Mouse (Mus musculus): ENCODE results near the gene Morf4l1. TPM values are rescaled to one million over a fixed set of nuclear protein-coding genes. Genes with fewer than 3 reads are reported as not detected.
A peak's percentile ranks its signal among the peaks of the same experiment; 100 is the strongest.
"Not testable (repeated sequence)": the region's sequence is repeated elsewhere in the genome, so short reads cannot be mapped to it uniquely, and the experiment has no call there.

The Morf4l1 gene
- total RNA-seq, 2 experiments from 2014 or later = 217 to 288 TPM

DNA sequence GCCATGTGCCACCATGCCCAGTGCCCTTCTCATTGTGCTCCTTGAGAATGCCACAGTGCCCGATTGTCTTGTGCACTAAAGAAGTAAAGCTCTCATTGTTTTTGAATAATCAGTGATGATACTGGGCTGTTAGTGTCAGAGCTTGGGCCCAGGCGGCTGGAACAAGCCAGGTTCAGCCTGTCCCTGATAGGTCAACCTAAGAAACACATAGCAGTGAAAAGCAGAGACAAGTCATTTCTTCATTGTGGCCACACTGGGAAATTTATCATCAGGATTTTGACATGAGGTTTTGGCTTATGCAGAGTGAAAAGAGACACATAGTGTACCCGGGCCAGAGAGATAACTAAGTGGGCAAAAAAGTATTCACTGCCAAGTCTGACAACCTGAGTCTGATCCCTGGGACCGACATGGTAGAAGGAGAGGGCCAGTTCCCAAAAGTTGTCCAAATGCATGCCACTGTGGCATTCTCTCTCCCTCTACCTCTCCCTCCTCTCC, 7.7 kb upstream of the Morf4l1 start:
- no peak for ATAC-seq (replicated peaks; ENCODE audit: low FRiP score, low TSS enrichment, poor library complexity, severe bottlenecking)

DNA sequence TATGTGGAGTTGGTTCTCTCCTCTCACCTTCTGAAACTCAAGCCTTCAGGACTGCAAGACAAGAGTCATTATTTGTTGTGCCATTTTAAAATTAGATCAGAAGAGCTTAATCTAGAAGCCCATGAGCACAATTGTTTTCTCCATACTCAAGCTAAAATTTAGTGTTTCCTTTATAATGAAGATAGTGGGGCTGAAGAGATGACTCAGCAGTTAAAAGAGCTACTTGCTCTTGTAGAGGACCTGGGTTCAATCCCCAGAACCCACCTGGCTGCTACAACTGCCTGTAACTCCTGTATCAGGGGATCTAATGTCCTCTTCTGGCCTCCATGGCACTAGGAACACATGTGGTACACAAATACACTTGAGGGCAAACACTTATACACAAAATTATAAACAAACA, 2.7 kb upstream of the Morf4l1 start:
- ATAC-seq (replicated peaks; ENCODE audit: low FRiP score, low TSS enrichment, poor library complexity, severe bottlenecking) = no peak

DNA sequence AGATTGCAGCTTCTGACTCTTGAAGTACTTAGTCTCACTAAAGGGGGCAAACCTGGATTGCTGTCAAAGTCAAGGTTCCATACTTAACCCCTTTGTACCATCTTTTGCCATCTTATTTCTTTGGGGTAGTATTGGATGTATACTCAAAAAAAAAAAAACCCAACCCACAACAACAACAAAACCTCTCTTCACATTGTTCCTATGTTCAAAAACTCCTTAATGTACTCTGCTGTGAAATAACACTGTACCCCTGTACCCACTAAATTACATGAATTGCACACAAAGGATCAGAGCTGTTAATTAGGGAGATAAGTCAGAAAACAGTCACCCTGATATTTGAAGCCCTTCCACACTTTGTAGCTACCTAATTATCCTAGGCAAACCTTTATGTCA, 730 bp upstream of the Morf4l1 start:
- no peak for ATAC-seq (replicated peaks; ENCODE audit: low FRiP score, low TSS enrichment, poor library complexity, severe bottlenecking)

DNA sequence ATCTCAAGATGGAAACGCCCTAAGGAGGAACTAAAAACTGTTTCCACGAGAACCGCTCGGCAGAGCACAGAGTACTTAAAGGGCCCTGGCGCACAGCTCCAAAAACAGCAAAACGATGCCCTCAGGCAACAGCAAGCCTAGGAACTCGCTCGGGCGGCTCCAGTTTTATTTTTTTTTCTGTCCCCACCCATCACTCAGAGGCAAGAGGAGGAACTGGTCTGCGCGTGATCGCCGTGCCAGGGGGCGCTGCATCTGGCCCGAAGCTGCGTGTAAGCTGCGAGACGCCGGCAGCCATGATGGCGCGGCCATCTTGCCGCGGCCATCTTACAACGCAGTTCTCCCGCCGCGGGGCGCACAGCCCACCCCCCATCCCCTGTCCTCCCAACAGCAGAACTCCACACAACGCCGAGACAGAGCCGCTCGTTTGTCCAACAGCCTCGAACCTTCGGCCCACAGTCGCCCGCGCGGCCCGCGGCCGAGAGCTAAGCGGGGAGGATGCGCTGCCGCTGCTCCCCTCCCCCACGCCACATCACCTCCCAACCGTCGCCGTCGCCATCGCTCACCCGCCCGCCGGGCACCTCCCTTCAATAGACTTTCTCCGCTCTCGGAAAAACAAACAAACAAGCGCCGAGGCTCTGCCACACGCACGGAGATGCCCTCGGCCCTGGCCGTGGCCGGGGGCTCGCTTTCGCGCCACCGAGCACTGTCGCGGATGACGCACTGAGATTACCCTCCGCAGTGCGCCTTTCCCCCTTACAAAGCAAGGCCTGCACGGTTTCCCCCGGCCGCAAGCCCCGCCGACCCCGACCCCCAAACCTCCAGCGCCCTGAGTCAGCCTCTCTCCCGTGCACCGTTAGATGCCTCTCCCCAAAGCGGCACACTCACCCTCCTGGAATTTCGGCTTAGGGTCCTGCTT, 665 bp downstream of the Morf4l1 start:
- ATAC-seq (replicated peaks; ENCODE audit: low FRiP score, low TSS enrichment, poor library complexity, severe bottlenecking) = peak; percentile 78

DNA sequence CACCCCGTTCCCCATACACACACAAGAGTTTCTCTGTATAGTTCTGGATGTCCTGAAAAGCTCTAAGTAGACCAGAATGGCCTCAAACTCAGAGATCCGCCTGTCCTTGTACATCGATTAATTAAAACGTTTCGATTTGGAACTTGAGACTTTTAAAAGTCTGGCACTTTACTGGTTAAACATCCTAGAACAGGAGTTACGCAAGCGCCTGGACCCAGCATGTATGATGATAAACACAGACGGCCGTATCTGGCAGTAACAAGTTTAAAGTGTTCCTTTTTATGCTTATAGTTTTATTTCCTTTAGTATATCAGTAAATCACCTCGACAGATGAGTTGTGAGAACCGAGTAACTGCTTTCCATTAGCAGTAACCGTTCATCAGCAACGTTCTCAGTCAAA, 1.4 kb downstream of the Morf4l1 start:
- no peak for ATAC-seq (replicated peaks; ENCODE audit: low FRiP score, low TSS enrichment, poor library complexity, severe bottlenecking)

DNA sequence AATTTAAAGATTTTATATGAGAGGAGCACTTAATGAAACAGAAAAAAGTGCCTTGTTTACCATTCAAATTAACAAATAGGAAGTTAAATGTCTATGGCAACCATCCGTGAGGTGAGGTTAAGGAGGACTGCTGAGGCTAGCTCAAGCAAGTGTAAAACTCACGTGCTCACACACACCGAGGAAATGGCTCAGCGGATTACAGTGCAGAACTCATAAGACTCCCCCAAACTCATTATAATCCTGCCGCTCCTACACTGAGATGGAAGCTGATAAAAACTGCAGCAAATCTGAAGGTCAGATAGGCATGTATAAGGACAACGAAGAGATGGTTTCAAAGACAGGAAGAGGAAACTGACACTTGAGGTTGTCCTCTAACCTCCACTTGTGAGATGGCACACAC, 5.2 kb downstream of the Morf4l1 start:
- no peak for ATAC-seq (replicated peaks; ENCODE audit: low FRiP score, low TSS enrichment, poor library complexity, severe bottlenecking)

DNA sequence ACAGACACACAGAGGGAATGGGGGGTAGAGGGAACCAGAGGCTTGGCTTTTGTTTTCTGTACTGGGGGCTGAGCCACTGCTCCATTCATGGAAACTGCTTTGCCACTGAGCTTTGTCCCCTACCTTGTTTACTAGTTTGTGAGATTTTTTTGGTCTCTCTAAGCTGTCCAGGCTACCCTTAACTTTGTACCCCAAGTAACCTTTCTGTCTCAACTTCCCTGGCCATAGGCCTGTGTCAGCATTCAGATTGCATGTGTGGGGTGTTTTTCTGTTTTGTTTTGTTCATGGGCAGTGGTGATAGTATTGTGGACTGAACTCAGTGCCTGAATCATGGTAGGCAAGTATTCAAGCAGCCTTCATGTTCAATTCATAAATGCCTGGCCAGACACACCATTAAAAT, 6.3 kb downstream of the Morf4l1 start:
- no peak for ATAC-seq (replicated peaks; ENCODE audit: low FRiP score, low TSS enrichment, poor library complexity, severe bottlenecking)

DNA sequence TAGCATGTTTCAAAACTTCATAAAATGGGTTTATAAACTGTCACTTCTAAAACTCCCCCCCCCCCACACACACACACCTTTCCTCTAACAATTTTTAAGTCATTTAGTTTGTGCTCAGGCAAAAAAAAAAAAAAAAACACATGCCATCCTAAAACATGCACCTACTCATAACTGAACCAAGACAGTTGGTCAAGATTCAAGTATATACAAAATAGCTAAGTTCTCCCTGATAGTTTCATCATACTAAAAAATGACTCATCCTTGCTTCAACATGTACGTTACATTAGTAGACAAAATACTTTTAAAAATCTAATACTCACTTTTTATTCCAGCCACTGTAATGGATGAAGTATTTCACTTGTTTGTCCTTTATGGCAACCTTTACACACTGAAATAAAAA, 7.7 kb downstream of the Morf4l1 start:
- ATAC-seq (replicated peaks; ENCODE audit: low FRiP score, low TSS enrichment, poor library complexity, severe bottlenecking) = no peak

DNA sequence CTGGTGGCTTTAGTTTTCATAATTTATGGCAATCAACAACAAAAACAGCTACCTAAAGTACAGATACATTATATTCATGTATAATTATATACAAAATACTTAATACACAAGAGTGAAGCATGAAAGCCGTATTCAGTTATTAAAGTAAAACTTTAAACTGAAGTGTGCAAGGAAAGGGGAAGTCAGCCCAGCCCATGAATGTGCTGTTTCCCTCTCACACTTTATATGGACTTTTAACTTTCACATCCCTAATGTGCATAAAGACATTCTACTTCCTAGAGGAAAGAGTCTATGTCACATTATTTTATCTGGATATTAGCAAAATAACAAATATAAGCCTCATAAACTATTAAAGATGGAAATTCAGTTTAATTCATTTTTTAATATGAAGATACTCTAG, 9.1 kb downstream of the Morf4l1 start:
- ATAC-seq (replicated peaks; ENCODE audit: low FRiP score, low TSS enrichment, poor library complexity, severe bottlenecking) = no peak

DNA sequence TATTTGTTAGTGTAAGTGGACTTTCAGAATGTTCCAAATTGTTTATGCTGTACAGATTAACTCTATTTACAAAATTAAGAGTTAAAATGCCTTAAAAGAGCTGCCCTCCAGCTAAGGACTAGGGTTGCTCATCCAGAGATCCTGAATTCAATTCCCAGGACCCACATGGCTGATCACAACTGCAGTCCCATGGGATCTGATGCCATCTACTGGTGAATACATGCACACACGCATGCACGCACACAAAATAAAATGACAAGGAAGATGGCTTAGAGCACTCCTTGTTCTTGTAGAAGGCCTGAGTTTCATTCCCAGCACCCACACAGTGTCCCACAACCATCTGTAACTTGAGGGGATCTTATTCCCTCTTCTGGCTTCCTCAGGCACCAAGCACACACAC, 13.8 kb downstream of the Morf4l1 start:
- peak; percentile 75 for ATAC-seq (replicated peaks; ENCODE audit: low FRiP score, low TSS enrichment, poor library complexity, severe bottlenecking)

DNA sequence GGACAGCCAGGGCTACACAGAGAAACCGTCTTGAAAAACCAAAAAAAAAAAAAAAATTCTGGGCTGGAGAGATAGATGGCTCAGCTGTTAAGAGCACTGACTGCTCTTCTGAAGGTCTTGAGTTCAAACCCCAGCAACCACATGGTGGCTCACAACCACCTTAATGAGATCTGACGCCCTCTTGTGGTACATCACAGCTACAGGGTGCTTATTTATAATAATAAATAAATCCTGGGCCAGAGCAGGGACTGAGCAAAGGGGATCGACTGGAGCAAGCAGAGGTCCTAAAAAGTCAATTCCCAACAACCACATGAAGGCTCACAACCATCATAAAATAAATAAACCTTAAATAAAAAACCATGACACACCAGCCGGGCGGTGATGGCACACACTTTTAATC, 15.6 kb downstream of the Morf4l1 start:
- ATAC-seq (replicated peaks; ENCODE audit: low FRiP score, low TSS enrichment, poor library complexity, severe bottlenecking) = peak; percentile 51; the same call in 1 of the 2 replicates

DNA sequence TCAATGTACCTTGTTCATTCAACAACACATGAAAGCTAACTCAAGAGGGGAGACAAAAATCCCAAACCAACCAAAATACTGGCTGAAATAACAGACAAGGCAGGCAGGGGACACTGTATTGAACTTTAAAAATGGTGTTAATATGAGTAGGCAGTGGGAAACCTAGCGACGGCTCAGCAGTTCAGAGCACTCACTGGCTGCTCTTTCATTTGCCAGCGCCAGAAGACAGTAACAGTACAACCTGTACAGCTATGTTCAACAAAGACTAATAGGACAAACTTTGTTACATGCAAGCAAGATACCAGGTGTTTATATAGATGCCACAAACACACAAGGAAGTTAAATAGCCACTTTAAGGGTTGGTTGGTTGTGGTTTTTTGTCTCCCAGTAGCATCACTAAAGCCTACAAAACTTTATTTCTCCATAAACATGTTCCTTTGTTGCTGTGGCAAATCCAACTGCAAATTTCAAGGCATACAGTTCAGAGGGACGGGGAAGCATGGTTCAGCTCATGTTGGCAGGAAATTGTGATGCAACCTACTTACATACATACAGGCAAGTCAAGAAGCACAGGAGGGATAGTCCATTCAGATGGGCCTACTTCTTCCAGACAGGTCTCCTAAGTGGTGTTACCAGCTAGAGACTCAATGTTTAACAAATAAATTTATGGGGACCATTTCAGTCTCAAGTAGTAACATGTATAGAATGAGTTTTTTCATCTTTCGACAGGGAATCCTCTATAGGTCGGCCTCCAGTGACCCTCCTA, 25.1 kb downstream of the Morf4l1 start:
- ATAC-seq (replicated peaks; ENCODE audit: low FRiP score, low TSS enrichment, poor library complexity, severe bottlenecking) = 0 out of 2 replicates have a peak, but pooled peaks have one; percentile 27

DNA sequence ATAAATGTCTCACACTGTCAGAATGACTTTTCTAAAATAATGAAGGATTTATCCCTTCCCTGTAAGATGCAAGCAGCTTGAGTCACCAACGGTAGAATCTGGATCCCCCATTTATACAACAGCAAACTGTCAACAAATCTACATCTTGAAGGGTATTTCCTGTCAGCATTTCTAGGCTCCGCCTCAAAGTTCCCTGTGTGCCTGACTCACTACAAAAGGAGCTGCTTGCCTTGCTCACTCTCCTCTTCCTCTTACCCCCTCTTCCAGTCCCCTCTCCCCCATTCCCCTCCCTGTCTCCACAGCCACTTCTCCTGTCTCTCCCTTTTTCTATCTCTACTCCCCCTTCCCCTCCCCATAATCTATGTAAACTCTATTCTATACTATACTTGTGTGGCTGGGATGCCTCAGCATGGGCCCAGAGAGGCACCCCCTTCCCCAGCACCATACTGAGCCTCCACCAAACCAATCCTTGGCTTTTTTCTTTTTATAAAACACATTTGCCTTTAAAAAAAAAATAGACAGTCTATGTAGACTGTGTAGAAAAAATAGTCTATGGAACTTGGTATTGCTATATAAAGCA, 26.6 kb downstream of the Morf4l1 start:
- ATAC-seq (replicated peaks; ENCODE audit: low FRiP score, low TSS enrichment, poor library complexity, severe bottlenecking) = 0 out of 2 replicates have a peak, but pooled peaks have one; percentile 23

DNA sequence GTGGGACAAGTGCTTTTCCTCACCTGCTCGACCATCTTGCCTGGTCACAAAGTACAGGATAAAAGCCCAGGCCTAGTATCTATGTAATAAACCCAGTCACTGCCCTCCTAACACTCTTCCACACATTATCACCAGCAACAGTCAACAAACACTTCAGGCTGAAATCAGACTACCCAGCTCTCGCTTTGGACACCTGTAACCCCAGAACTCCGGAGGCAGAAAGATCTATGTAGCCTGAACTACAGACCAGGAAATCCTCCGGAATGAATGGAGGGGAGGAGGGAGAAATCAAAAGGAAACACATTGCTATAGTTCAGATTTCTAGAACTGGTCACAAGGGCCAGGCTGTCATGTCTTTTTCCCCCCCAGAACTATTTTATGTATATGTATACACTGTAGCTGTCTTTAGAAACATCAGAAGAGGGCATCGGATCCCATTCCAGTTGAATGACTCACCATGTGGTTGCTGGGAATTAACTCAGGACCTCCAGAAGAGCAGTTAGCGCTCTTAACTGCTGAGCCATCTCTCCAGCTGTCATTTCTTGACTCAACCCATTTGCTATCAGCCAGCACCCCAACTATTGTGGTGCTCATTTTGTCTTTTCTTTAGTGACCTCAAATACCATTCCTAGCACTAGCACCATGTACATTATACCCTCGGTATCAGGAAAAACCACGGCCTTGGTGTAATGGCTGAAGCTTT, 29.7 kb downstream of the Morf4l1 start:
- ATAC-seq (replicated peaks; ENCODE audit: low FRiP score, low TSS enrichment, poor library complexity, severe bottlenecking) = no peak

DNA sequence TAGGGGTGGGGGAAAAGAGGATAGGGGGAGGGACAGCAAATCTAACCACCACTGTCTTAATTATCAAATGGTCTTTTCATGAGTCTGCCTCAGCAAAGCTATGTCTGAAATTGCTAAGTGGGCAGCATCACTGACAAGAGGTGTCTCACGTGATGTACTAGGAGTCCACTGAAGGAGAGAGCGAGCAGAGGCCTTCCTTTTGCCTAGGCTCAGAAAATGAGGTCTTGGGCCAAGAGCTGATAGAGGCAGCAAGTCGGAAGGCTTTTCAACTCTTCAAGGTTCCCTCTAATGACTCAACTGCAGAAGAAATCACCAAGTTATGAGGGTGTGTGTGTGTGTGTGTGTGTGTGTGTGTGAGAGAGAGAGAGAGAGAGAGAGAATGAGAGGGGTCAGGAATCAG, 30.4 kb downstream of the Morf4l1 start:
- no peak for ATAC-seq (replicated peaks; ENCODE audit: low FRiP score, low TSS enrichment, poor library complexity, severe bottlenecking)

DNA sequence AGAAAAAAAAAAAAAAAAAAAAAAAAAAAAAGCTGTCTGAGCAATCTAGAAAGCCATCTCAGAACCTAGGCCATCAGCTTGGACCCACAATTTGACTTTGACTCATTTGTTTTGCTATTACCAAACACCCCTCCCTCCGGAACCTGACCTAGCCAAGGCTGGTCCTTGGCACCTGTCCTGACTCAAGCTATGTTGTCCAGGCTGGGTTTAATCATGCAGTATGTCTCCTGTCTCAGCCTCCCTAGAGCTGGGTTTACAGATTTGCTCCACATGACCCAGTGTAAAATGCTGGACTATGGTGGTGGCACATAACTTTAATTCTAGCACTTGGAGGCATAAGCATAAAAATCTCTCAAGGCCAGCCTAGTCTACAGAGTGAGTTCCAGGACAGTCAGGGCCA, 31.6 kb downstream of the Morf4l1 start:
- peak; percentile 48; the same call in 1 of the 2 replicates for ATAC-seq (replicated peaks; ENCODE audit: low FRiP score, low TSS enrichment, poor library complexity, severe bottlenecking)

DNA sequence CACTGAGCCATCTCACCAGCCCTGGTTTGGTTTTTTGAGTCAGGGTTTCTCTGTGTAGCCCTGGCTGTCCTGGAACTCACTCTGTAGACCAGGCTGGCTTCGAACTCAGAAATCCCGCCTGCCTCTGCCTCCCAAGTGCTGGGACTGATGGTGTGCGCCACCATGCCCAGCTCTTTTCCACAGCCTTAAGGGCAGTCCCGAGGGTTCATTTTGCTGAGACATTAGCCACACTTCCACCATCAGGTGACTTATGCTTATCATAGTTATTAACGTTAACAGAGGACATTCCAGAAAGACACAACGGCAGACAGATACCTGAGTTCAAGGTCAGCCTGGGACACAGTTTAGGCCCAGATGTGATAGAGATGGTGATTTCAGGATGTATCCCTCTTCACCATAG, 32.6 kb downstream of the Morf4l1 start:
- not testable (repeated sequence) for ATAC-seq (replicated peaks; ENCODE audit: low FRiP score, low TSS enrichment, poor library complexity, severe bottlenecking)

DNA sequence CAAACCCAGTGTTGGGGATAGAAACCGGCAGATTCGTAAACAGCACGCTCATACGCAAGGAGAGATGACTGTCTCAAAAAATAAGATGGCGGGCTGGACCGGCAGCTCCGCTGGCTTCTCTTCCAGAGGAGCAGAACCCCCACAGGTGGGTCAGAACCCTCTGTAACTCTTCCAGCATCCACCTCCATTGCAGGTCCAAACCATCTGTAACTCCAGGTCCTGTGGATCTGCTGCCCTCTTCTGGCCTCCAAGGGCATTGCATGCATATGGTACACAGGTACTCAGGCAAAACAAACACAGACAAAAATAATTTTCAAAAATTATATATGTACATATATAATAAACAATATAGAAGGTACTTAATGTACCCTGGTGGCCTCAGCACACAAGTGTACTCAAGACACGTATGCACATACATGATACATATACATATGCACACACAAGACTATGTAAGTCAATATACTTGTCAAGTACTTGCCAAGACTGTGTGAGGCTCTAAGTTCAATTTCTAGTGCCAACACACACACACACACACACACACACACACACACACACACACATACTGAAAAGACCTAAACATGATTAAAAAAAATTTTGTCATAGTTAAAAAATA, 37.6 kb downstream of the Morf4l1 start:
- peak; percentile 67 for ATAC-seq (replicated peaks; ENCODE audit: low FRiP score, low TSS enrichment, poor library complexity, severe bottlenecking)

DNA sequence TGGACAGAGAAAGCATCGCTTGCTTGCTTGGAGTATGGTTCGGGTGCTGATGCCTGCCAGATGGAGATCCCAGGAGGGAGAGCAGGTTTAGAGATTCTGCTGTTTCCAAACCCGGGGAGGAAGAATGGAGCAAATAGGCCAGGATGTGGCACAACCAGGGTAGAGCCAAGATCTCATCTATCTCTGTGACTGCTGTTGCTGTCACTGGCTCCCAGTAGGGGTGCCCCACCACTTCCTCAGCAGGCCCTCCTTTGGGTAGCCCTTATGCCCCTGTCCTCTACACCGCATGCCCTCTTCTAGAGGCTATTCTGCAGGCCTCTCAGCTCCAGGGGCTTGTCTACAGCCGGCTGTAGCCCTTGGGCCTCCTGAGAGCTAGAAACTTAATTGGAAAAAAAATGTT, 38.4 kb downstream of the Morf4l1 start:
- ATAC-seq (replicated peaks; ENCODE audit: low FRiP score, low TSS enrichment, poor library complexity, severe bottlenecking) = no peak

Data from megakaryocyte-erythroid progenitor cell, adult 5-6 weeks (primary cell).